Mouse (Mus musculus): Measurements from ENCODE around the gene Herc6. TPM values are rescaled to one million over a fixed set of nuclear protein-coding genes. Genes with fewer than 3 reads are reported as not detected.

Herc6 gene
- polyA plus RNA-seq, 1 experiment = 13.8 TPM

- no peaks in the 10 kb centered on the region for H3K27me3 ChIP-seq (ENCODE audit: control insufficient read depth, insufficient read depth, low read length)
- 1% methylated on average over 10 of the region's 10 CpGs for WGBS
- TF ChIP-seq CTCF (IDR thresholded peaks at IDR 0.05; ENCODE audit: extremely low read depth, insufficient read length, insufficient replicate concordance, low read depth, low read length) (no peak), POLR2A (IDR thresholded peaks at IDR 0.05; ENCODE audit: low read depth, low read length) (no peak)
- H3K27ac ChIP-seq (ENCODE audit: insufficient read depth, low read depth, low read length) = peak within 1 kb of the TSS; percentile 58
- H3K4me3 ChIP-seq (ENCODE audit: low read depth, low read length) = peak within 1 kb of the TSS; percentile 66
- H3K4me1 ChIP-seq (ENCODE audit: control insufficient read depth, insufficient read depth, insufficient read length, low read length) = peaks cover 2% of the 10 kb centered on the region; the same call in 1 of the 2 replicates
- H3K36me3 ChIP-seq (ENCODE audit: control insufficient read depth, insufficient read depth, low read length) = no peaks in the 10 kb centered on the region
Measured at GRCm38 (mm10) chr6:57702376-57702742, 121.6 kb downstream of the Herc6 start, which contains the start of gene Lancl2. Gene Lancl2 (plus strand): TSS chr6:57702540.

DNA sequence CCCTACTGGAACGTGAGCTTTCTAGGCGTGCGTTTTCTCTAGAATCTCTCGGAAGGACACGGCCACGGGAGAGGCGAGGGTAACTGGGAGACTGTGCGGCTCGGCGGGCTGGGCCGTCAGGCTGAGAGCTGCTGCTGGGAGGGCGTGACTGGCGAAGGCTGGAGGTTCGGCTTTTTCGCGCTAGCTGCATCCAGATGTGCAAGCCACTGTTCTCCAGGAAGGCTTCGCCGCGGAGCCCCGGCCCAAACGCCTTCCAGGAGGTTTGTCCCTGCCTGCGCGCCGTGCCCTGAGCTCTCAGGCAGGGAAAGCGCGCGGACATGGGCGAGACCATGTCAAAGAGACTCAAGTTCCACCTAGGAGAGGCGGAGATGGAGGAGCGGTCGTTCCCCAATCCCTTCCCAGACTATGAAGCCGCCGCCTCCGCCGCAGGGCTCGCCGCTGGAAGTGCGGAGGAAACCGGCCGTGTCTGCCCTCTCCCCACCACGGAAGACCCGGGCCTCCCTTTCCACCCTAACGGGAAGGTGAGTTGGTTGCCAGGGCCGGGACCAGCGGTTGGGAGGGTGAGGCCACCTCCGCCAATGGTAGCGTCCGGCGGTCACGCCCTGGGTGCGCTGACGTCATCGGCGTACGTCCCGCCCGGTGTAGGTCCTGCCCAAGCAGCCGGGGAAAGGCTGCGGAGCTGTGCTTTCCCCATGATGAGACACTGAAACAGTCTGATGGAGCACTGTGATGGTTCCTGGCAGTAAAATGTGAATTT is 122.1 kb downstream of the Herc6 start:
- Histone ChIP-seq H3K4me1 (ENCODE audit: control insufficient read depth, insufficient read depth, insufficient read length, low read length) (peaks cover 2% of the 10 kb centered on the region; the same call in 1 of the 2 replicates), H3K27ac (ENCODE audit: insufficient read depth, low read depth, low read length) (peak overlapping the region; percentile 58), H3K36me3 (ENCODE audit: control insufficient read depth, insufficient read depth, low read length) (no peaks in the 10 kb centered on the region), H3K27me3 (ENCODE audit: control insufficient read depth, insufficient read depth, low read length) (no peaks in the 10 kb centered on the region), H3K4me3 (ENCODE audit: low read depth, low read length) (peak overlapping the region; percentile 66)
- under 1% methylated on average over 59 of the region's 59 CpGs for WGBS
- TF ChIP-seq CTCF (IDR thresholded peaks at IDR 0.05; ENCODE audit: extremely low read depth, insufficient read length, insufficient replicate concordance, low read depth, low read length) (no peak), POLR2A (IDR thresholded peaks at IDR 0.05; ENCODE audit: low read depth, low read length) (peak; percentile 77)

GRCm38 (mm10) chr6:57703703-57704102 is 122.9 kb downstream of the Herc6 start:
- no peaks in the 10 kb centered on the region for H3K36me3 ChIP-seq (ENCODE audit: control insufficient read depth, insufficient read depth, low read length)
- peak overlapping the region; percentile 66 for H3K4me3 ChIP-seq (ENCODE audit: low read depth, low read length)
- TF ChIP-seq CTCF (IDR thresholded peaks at IDR 0.05; ENCODE audit: extremely low read depth, insufficient read length, insufficient replicate concordance, low read depth, low read length) = no peak
- peaks cover 2% of the 10 kb centered on the region; the same call in 1 of the 2 replicates for H3K4me1 ChIP-seq (ENCODE audit: control insufficient read depth, insufficient read depth, insufficient read length, low read length)
- WGBS = 2% methylated on average over 2 of the region's 2 CpGs
- H3K27me3 ChIP-seq (ENCODE audit: control insufficient read depth, insufficient read depth, low read length) = no peaks in the 10 kb centered on the region
- peak overlapping the region; percentile 36 for H3K27ac ChIP-seq (ENCODE audit: insufficient read depth, low read depth, low read length)

GRCm38 (mm10) chr6:57706721-57707120 is 125.9 kb downstream of the Herc6 start:
- no peak overlapping the region for H3K4me3 ChIP-seq (ENCODE audit: low read depth, low read length)
- no peak overlapping the region for H3K27ac ChIP-seq (ENCODE audit: insufficient read depth, low read depth, low read length)
- no peaks in the 10 kb centered on the region for H3K27me3 ChIP-seq (ENCODE audit: control insufficient read depth, insufficient read depth, low read length)
- 13% methylated on average over 1 of the region's 1 CpGs for WGBS
- no peaks in the 10 kb centered on the region for H3K36me3 ChIP-seq (ENCODE audit: control insufficient read depth, insufficient read depth, low read length)
- TF ChIP-seq CTCF (IDR thresholded peaks at IDR 0.05; ENCODE audit: extremely low read depth, insufficient read length, insufficient replicate concordance, low read depth, low read length) (no peak), POLR2A (IDR thresholded peaks at IDR 0.05; ENCODE audit: low read depth, low read length) (no peak)
- H3K4me1 ChIP-seq (ENCODE audit: control insufficient read depth, insufficient read depth, insufficient read length, low read length) = peaks cover 2% of the 10 kb centered on the region; the same call in 1 of the 2 replicates

DNA sequence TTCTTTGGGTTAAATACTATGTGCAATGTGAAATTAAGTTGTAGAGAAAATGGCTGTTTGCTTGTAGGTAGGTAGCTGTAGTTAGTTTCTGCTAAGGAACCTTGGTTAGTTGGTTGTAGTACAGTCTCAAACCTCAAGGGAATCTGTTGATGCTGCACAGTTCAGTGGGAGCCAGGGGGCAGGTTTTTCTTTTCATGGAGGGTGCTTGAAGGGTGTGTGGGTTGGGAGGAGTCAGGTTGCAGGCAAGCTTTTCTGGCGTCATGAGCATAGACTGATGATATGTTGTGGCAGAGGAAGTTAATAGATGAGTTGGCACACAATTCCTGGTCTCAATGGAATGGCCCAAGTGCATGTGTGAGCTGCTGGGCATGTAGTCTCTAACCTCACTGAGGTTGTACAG is 130.9 kb downstream of the Herc6 start:
- H3K4me1 ChIP-seq (ENCODE audit: control insufficient read depth, insufficient read depth, insufficient read length, low read length) = no peaks in the 10 kb centered on the region
- no peaks in the 10 kb centered on the region for H3K36me3 ChIP-seq (ENCODE audit: control insufficient read depth, insufficient read depth, low read length)
- no peak overlapping the region for H3K4me3 ChIP-seq (ENCODE audit: low read depth, low read length)
- 10% methylated on average over 1 of the region's 1 CpGs for WGBS
- no peaks in the 10 kb centered on the region for H3K27me3 ChIP-seq (ENCODE audit: control insufficient read depth, insufficient read depth, low read length)
- no peak overlapping the region for H3K27ac ChIP-seq (ENCODE audit: insufficient read depth, low read depth, low read length)
- TF ChIP-seq POLR2A (IDR thresholded peaks at IDR 0.05; ENCODE audit: low read depth, low read length) (no peak), CTCF (IDR thresholded peaks at IDR 0.05; ENCODE audit: extremely low read depth, insufficient read length, insufficient replicate concordance, low read depth, low read length) (no peak)

Other genes starting within 250 kb of the Herc6 start
- gene Vmn1r17, start 217.3 kb upstream of the Herc6 start, polyA plus RNA-seq (2012; rRNA removed) = not detected in 2 replicates
- gene Vmn1r18, start 185.2 kb upstream of the Herc6 start, polyA plus RNA-seq (2012; rRNA removed) = not detected in 2 replicates
- not detected in 2 replicates for gene Vmn1r19, start 177.2 kb upstream of the Herc6 start, polyA plus RNA-seq (2012; rRNA removed)
- gene Vmn1r20, start 152.1 kb upstream of the Herc6 start, polyA plus RNA-seq (2012; rRNA removed) = not detected in 2 replicates
- 0.22 and 0.53 TPM in 2 replicates for gene Ppm1k, start 45.5 kb upstream of the Herc6 start, polyA plus RNA-seq (2012; rRNA removed)
- gene Pyurf, start 111.1 kb downstream of the Herc6 start, polyA plus RNA-seq (2012; rRNA removed) = 8.5 and 12.8 TPM in 2 replicates
- gene Lancl2, start 121.5 kb downstream of the Herc6 start, polyA plus RNA-seq (2012; rRNA removed) = 0.55 and 1.1 TPM in 2 replicates
- 5.1 and 12.5 TPM in 2 replicates for gene Vopp1, start 244.2 kb downstream of the Herc6 start, polyA plus RNA-seq (2012; rRNA removed)